Mouse (Mus musculus): ENCODE data around the gene Gm20662. TPM values are rescaled to one million over a fixed set of nuclear protein-coding genes. Genes with fewer than 3 reads are reported as not detected.
A peak's percentile ranks its signal among the peaks of the same experiment; 100 is the strongest.

Gene Gm20662
- total RNA-seq, 2 experiments from 2014 or later = 1.1 to 1.7 TPM

GRCm38 (mm10) chr9:107975399-107976386 is 20.5 kb upstream of the Gm20662 start, which contains the start of gene Uba7:
Uba7 (plus strand) TSS chr9:107975505.
- peak in 1 of 2 experiments; percentile 35 for DNase-seq

- DNase-seq = no peak
Observed at GRCm38 (mm10) chr9:107978815-107979214, 17.3 kb upstream of the Gm20662 start.

- DNase-seq = no peak
Observed at GRCm38 (mm10) chr9:107981684-107982605, 14.2 kb upstream of the Gm20662 start.

DNA sequence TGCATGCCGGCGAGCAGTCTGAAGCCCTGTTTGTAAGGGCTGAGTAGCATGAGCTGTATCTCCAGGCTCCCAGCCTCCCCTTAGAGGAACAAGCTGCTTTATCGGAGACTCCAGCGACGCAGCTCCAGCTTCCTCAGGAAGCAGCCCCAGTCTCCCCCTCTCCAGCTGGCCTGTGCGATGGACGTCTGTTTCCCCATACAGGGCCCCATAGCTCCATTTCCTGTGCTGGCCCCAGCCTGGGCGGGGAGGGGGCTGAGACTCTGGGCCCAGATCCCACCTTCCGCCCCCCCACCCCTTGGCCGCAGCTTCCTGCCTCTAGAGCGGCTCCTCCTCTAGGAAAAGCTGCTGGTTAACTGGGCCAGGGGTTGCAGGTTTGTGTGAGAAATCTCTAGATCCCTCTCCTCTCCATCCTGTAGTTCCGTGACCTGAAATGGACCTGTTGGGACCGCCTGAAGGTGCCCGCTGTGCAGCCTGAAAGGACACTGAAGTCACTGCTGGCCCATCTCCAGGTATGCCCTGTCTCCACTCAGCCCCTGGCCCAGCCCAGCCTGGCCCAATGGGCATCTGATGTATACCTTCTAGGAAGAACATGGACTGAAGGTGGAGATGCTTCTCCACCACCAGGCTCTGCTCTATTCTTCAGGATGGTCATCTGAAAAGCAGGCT is 13.3 kb upstream of the Gm20662 start, which contains the start of gene Gm20661:
Gene Gm20661 (plus strand): TSS at position 378 of the 666 bp plus-strand sequence.
- peak; percentile 61 to 74 for DNase-seq

- peak; percentile 68 to 85 for DNase-seq
Observed at GRCm38 (mm10) chr9:107983421-107983890, 12.7 kb upstream of the Gm20662 start.

DNA sequence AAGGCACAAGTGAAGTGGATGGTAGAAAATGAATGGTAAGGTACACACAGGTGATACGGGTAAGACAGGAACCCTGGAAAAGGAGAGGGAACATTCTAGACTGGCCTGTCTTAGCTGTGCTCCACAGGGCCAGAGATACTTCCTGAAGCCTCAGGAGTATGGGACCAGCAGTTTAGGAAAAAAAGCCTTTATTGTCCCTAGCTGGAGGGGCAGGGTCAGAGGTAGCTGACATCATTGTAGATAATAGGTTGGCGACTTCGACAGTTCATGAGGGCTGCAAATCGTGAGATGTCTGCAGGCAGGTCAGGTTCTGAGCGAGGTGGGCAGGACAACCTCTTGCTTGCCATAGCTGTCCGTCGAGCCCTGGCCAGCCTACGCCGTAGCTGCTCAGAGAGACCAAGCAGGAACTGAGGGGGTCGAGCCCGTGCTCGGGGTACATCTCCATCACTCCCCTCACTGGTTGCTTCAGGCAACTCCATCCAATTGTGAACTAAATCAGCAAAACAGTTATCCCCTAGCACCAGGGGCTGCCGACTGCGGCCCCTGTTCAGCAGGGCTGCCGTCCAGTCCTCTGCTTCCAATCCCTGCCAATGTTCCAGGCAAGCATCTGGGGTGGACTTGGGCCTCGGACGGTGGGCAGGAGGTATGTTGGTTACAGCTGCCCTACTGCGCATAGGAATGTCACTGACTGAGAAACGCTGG is 11.9 kb upstream of the Gm20662 start:
- no peak for DNase-seq

DNA sequence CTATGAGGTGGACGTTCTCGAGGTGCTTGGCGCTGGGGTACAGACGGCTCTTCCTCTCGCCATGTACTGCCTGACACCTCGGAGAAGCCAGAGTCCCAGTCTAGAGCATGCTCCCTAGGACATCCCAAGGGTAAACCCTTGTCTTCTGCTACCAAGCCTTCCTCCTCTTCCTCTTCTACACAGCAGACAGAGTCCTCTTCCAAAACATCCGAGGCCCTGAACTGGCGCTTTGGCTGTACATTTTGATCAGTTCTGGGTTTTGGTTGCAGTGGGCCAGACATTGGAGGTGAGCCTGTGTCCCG is 11.4 kb upstream of the Gm20662 start:
- DNase-seq = no peak

GRCm38 (mm10) chr9:107985131-107986119 is 10.7 kb upstream of the Gm20662 start, which contains the start of gene Inka1:
Inka1 (minus strand) TSS chr9:107985879.
- peak; percentile 92 to 97 for DNase-seq

- DNase-seq = peak; percentile 87 to 92
Observed at GRCm38 (mm10) chr9:107986376-107986775, 9.8 kb upstream of the Gm20662 start.

GRCm38 (mm10) chr9:107987950-107988349 is 8.2 kb upstream of the Gm20662 start:
- no peak for DNase-seq

GRCm38 (mm10) chr9:107992197-107992596 is 4.0 kb upstream of the Gm20662 start, which contains the start of gene Cdhr4:
Cdhr4 (plus strand) TSS chr9:107992497.
- no peak for DNase-seq

- no peak for DNase-seq
Observed at GRCm38 (mm10) chr9:107993013-107993412, 3.1 kb upstream of the Gm20662 start.

- no peak for DNase-seq
Observed at GRCm38 (mm10) chr9:107994464-107994863, 1.7 kb upstream of the Gm20662 start.

DNA sequence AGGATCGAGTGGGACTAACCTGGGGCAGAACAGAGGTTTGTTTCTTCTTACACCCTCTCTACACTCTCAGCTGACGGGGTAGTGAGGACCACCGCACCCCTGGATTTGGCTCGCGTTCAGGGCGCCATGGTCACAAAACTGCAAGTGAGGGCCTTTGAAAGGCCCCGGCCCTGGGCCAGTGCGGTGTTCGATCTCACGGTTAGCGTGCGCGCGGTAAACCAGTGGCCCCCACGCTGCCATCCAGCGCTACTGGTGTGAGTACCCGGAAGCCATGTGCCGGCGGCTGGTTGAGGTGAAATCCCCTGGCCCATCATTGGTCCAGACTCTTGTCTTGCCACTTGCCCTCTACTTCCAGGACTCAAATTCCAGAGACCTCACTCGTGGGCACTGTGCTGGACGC is 636 bp upstream of the Gm20662 start:
- DNase-seq = no peak

- peak; percentile 100 for DNase-seq
Observed at GRCm38 (mm10) chr9:108001922-108002770, 6.0 kb downstream of the Gm20662 start, which contains the start of gene Ip6k1. Ip6k1 (plus strand) TSS chr9:108002501.

DNA sequence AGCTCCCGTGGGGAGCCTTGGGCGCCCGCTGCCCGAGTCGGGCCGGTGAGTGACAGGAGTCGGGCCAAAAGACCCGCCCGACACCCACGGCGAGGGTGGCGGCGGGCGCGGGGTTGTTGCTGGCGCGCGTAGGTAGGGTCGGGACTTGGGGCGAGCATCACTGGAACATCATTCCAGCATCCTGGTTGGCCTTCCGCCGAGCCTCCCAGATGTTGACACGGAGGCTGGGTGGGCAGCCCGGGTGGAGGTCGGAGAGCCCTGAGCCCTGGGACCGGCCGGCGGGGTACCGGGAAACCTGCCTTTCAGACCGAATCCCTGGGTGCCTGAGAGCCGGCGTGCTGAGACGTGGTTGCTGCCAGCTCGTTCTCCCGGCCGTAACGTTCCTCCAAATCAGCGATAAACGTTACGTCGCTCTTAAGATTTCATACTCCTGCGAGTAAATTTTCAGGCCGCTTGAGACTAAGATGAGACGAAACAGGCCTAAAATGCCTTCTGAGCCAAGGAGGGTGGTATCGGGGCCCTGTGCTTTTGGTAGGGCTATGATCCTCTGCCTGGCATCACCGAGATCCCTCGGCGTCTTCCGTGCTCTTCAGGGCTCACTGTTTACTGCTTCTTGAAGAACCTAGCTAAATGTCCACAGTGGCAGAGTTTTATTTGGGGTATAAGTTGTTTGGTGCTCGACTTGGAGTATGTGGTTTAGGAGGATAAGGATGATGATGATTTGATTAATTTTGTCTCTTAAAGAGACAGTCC is 6.8 kb downstream of the Gm20662 start:
- DNase-seq = no peak

DNA sequence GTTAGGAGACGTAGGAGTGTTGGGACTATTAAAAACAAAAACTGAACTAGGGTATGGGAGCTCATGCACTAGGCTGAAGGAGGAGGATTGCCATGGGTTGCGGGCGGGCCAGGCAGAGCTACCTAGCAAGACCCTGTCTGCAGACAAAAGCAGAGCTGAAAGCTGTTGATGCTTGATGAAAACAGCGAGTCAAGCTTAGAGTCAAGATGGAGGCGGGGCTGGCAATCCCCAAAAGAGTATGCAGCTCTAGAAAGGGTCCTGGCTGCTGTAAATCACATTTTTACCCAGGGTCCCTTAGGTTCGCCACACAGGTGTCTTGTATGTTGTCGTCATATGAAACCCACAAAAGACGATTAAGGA is 7.4 kb downstream of the Gm20662 start:
- DNase-seq = peak in 1 of 2 experiments; percentile 20

GRCm38 (mm10) chr9:108008041-108008440 is 11.9 kb downstream of the Gm20662 start:
- DNase-seq = no peak

Data from adrenal gland, postnatal 36 days (tissue).